Mouse (Mus musculus) testis, adult 2 months (tissue): ENCODE data around the gene Lce3d.

Experiments
- CTCF ChIP-seq: fragments of 200-500 bp; IDR thresholded peaks from 2 replicates; pipeline ENCODE4 v1.5.1; 2012; ENCODE audit warnings: low read depth, mild to moderate bottlenecking, inconsistent platforms, low read length, moderate library complexity; ENCODE audit not compliant: control insufficient read depth, insufficient read depth, insufficient replicate concordance
- POLR2A ChIP-seq: fragments of 200-500 bp; IDR thresholded peaks from 2 replicates; pipeline ENCODE4 v1.6.1; 2012; ENCODE audit warnings: low read depth, mild to moderate bottlenecking, inconsistent platforms, low read length, moderate library complexity; ENCODE audit not compliant: control insufficient read depth

- no peak for TF ChIP-seq CTCF
- TF ChIP-seq POLR2A = no peak
These were observed 9.6 kb downstream of the Lce3d start, which contains the start of gene Lce3e for GRCm38 (mm10) chr3:92966761-92967160.
